ENCODE assay signal across 22 mouse cellular contexts in the genomic region with DNA sequence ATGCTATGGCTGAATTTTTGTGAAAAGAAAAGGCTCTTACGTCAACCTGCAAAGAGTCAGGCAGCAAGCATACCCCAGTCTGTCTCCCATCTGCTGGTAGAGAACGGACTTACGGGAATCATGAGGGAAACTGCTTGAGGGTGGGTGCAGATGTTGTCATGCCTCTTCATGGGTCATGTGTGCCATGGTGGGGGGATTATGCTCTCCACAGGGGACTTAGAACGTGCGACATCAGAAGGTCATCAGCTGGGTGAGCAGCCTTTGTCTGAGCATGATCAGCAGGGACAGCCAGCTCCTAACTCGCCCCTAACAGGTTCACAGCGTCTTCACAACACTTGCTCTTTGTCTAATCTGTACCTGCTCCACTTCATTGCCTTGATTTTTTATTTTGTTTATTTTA. TPM values are rescaled to one million over a fixed set of nuclear protein-coding genes. Genes with fewer than 3 reads are reported as not detected.
A peak's percentile ranks its signal among the peaks of the same experiment; 100 is the strongest.
DNase-seq lines count a peak whose midpoint lies in the region; ATAC-seq and TF ChIP-seq lines count a peak whose summit lies in the region.
"Had no signal": no experiment of that assay in that cellular context is flagged by ENCODE, and none has a peak within 500 bp of the region (broad histone marks: within the 10 kb centered on the region; RNA-seq: fewer than 3 reads in every experiment).

No protein-coding gene starts in this region.

- H3K27me3 ChIP-seq in forebrain, embryonic 14.5 days (replicated peaks; ENCODE audit: control insufficient read depth, insufficient read depth, low read length), result no peaks in the 10 kb centered on the region
- H3K27me3 ChIP-seq in forebrain, embryonic 16.5 days (replicated peaks; ENCODE audit: control insufficient read depth, insufficient read depth, low read length), result peaks cover 5% of the 10 kb centered on the region
- peaks cover 11% of the 10 kb centered on the region; the same call in 1 of the 2 replicates for H3K27me3 ChIP-seq in heart, embryonic 10.5 days (ENCODE audit: insufficient read depth, poor library complexity, severe bottlenecking)

- H3K4me3 ChIP-seq in forebrain, embryonic 14.5 days (ENCODE audit: low read depth, low read length), result no peak overlapping the region
- H3K4me3 ChIP-seq in forebrain, embryonic 16.5 days (replicated peaks; ENCODE audit: low read length), result no peak overlapping the region
- no peak overlapping the region for H3K4me3 ChIP-seq in heart, embryonic 10.5 days
- H3K4me3 ChIP-seq: embryonic facial prominence, embryonic 10.5 days; embryonic facial prominence, embryonic 12.5 days; forebrain, embryonic 12.5 days had no signal

- H3K36me3 ChIP-seq in forebrain, embryonic 14.5 days (ENCODE audit: control insufficient read depth, insufficient read depth, low read length), result no peaks in the 10 kb centered on the region
- H3K36me3 ChIP-seq in forebrain, embryonic 16.5 days (ENCODE audit: control insufficient read depth, insufficient read depth), result no peaks in the 10 kb centered on the region
- H3K36me3 ChIP-seq in heart, embryonic 10.5 days, result no peaks in the 10 kb centered on the region
- H3K36me3 ChIP-seq: embryonic facial prominence, embryonic 10.5 days; embryonic facial prominence, embryonic 12.5 days; forebrain, embryonic 12.5 days had no signal

- no peak overlapping the region for H3K4me2 ChIP-seq in forebrain, embryonic 14.5 days (ENCODE audit: low read length)
- H3K4me2 ChIP-seq in forebrain, embryonic 16.5 days (ENCODE audit: low read length), result no peak overlapping the region
- H3K4me2 ChIP-seq: embryonic facial prominence, embryonic 12.5 days; forebrain, embryonic 12.5 days had no signal

- 30% methylated on average over 7 of the region's 7 CpGs for WGBS in forebrain, embryonic 14.5 days
- 31% methylated on average over 7 of the region's 7 CpGs for WGBS in forebrain, embryonic 16.5 days
- WGBS in heart, embryonic 10.5 days, result 58% methylated on average over 7 of the region's 7 CpGs

- TF ChIP-seq POLR2A in brain, embryonic 14.5 days (IDR thresholded peaks at IDR 0.05; ENCODE audit: borderline replicate concordance, extremely low read depth, insufficient read depth, insufficient read length, poor library complexity, severe bottlenecking), result no peak

- peak; percentile 19 for DNase-seq in forebrain, embryonic 14.5 days (ENCODE audit: low spot score)
- DNase-seq in heart, embryonic 10.5 days (ENCODE audit: low spot score), result peak; percentile 48
- DNase-seq in heart, adult 18-20 months, result no peak
- DNase-seq in brain, embryonic 14.5 days (ENCODE audit: low read depth), result peak; percentile 42
- peak; percentile 49 for DNase-seq in retina, embryonic 14.5 days (ENCODE audit: low spot score)
- no peak for DNase-seq in adrenal gland, postnatal 36 days
- no peak for DNase-seq in cerebellum, adult 11 months
- DNase-seq: adrenal gland, adult 2 months; adrenal gland, postnatal 10 days; adrenal gland, postnatal 25 days; cerebellum, adult 11-12 months; cerebellum, adult 2 months; cerebellum, adult 9-10 months; cerebellum, postnatal 10 days; cerebellum, postnatal 25 days had no signal

- H3K9me3 ChIP-seq in forebrain, embryonic 14.5 days (replicated peaks; ENCODE audit: control insufficient read depth, low read length), result no peaks in the 10 kb centered on the region
- no peaks in the 10 kb centered on the region for H3K9me3 ChIP-seq in forebrain, embryonic 16.5 days (ENCODE audit: control insufficient read depth, low read length)
- H3K9me3 ChIP-seq in heart, embryonic 10.5 days, result 0 out of 2 replicates have a peak, but pooled peaks cover 3% of the 10 kb centered on the region
- H3K9me3 ChIP-seq: embryonic facial prominence, embryonic 12.5 days had no signal

- H3K9ac ChIP-seq in forebrain, embryonic 14.5 days (ENCODE audit: low read length), result no peak overlapping the region
- no peak overlapping the region for H3K9ac ChIP-seq in forebrain, embryonic 16.5 days (replicated peaks; ENCODE audit: low read depth, low read length)
- H3K9ac ChIP-seq: embryonic facial prominence, embryonic 12.5 days; forebrain, embryonic 12.5 days had no signal

- H3K4me1 ChIP-seq in forebrain, embryonic 14.5 days (ENCODE audit: control insufficient read depth, insufficient read depth, low read length), result no peaks in the 10 kb centered on the region
- peaks cover 8% of the 10 kb centered on the region for H3K4me1 ChIP-seq in forebrain, embryonic 16.5 days (replicated peaks; ENCODE audit: control insufficient read depth, insufficient read depth, low read length)
- H3K4me1 ChIP-seq in heart, embryonic 10.5 days, result no peaks in the 10 kb centered on the region
- H3K4me1 ChIP-seq: embryonic facial prominence, embryonic 10.5 days; embryonic facial prominence, embryonic 12.5 days had no signal

- H3K27ac ChIP-seq in forebrain, embryonic 14.5 days (ENCODE audit: low read depth, low read length), result no peak overlapping the region
- no peak overlapping the region for H3K27ac ChIP-seq in forebrain, embryonic 16.5 days (ENCODE audit: low read length)
- H3K27ac ChIP-seq in heart, embryonic 10.5 days, result no peak overlapping the region
- H3K27ac ChIP-seq: embryonic facial prominence, embryonic 10.5 days; embryonic facial prominence, embryonic 12.5 days; forebrain, embryonic 12.5 days had no signal

- no peak for ATAC-seq in forebrain, embryonic 14.5 days
- ATAC-seq in forebrain, embryonic 16.5 days, result no peak

- no peak for TF ChIP-seq CTCF in brain, embryonic 14.5 days (IDR thresholded peaks at IDR 0.05; ENCODE audit: borderline replicate concordance, extremely low read depth, insufficient read depth, insufficient read length)

RNA-seq across cellular contexts. Expression of a gene that starts 26.9 kb away (rescaled TPM):
- 5.7 and 6.1 TPM in 2 replicates for polyA plus RNA-seq in forebrain, embryonic 14.5 days (2014; fragmentation: Nextera tagmentation; extraction: Ambion mirVana)
- 4.4 and 4.5 TPM in 2 replicates for polyA plus RNA-seq in forebrain, embryonic 16.5 days (2015; fragmentation: Nextera tagmentation; extraction: Ambion mirVana)
- polyA plus RNA-seq in heart, embryonic 10.5 days (2016; fragmentation: Nextera tagmentation; extraction: Ambion mirVana), result not detected in 2 replicates
- total RNA-seq in heart, adult 18-20 months (2021), result not detected
- polyA plus RNA-seq in brain, embryonic 14.5 days (2012; rRNA removed), result 23.5 and 30.1 TPM in 2 replicates
- not detected for total RNA-seq in adrenal gland, postnatal 36 days (2021)
- total RNA-seq: adrenal gland, adult 2 months; adrenal gland, postnatal 10 days; adrenal gland, postnatal 25 days; MEL had no signal
- polyA plus RNA-seq: C2C12; embryonic facial prominence, embryonic 14.5 days had no signal

Comparison
In these comparisons a context has a peak if more than half of its experiments do, and no peak if none do; other contexts are left out.
1. DNase-seq: peak in forebrain, embryonic 14.5 days (single experiment), heart, embryonic 10.5 days (single experiment), brain, embryonic 14.5 days (single experiment) and retina, embryonic 14.5 days (single experiment); none in heart, adult 18-20 months (0 of 2), adrenal gland, postnatal 36 days (0 of 2) and cerebellum, adult 11 months (single experiment).